Mouse (Mus musculus): ENCODE results near the gene Asb18. TPM values are rescaled to one million over a fixed set of nuclear protein-coding genes. Genes with fewer than 3 reads are reported as not detected.

Asb18 gene
- polyA plus RNA-seq, 1 experiment, result 0.15 TPM

DNA sequence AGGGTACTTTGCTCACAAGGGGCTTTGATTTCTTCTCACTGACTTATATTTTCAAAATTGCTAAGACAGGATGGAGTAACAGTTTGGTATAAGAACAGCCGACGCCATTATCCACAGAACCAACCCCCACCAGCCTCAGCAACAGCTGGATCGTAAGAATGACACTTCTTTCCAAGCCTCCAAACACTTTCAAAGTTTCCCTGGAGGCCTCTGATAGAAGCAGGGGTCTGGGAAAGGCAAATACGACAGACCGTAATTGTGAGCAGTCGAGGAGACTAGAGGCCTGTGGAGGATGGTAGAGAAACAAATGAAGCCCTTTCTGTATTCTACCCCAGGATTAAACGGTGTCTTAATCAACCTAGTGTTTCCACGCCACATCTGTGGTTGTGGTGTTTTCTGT, 42.6 kb downstream of the Asb18 start:
- DNase-seq (ENCODE audit: low spot score), result no peak

DNA sequence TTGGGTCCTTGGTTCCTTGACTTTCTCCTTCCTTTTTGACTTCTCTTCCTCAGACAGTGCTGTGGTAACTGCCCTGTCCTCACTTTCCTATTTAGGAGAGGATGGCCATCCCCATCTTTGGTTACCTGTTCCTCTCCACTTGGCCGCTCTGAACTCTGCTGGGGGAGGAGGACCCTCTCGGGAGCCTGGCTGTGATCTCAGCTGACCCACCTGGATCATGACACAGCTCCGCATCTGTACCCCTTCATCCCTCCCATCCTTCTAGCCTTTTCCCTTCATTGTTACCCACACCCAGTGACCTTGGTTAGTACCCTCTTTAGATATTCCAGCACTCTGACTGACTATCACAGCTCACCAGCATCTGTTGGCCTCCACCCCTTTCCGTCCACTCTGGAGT, 44.8 kb downstream of the Asb18 start:
- no peak for DNase-seq (ENCODE audit: low spot score)

DNA sequence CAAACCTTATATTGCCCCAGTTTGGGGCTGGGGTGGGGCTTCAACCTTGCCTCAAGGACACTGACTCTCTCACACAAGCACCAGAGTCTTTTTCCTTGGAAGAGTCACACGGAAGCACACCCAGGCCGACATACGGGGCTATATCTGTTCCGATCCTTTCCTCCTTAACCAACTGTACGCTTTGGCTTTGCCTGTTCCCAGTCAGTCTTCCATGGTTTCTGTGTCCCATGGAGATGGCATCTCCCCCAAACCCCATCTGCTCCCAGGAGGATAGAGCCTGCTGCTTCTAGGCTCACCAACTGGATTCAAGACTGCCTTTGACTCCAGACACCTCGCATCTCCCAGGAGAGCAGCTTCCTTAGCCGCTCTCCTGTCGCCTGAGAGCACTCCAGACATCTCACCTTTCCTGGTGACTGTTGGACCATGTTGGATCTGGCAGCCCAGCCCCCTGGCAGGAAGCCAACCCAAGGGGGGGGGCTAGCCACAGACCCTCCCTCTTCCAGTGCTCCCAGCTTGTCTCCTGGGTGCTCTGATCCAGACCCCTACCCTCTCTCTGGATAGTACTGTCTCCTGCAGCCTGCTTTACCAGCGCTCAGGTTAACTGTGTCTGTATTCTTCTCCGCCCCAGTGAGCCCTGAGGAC, 45.3 kb downstream of the Asb18 start:
- no peak for DNase-seq (ENCODE audit: low spot score)

DNA sequence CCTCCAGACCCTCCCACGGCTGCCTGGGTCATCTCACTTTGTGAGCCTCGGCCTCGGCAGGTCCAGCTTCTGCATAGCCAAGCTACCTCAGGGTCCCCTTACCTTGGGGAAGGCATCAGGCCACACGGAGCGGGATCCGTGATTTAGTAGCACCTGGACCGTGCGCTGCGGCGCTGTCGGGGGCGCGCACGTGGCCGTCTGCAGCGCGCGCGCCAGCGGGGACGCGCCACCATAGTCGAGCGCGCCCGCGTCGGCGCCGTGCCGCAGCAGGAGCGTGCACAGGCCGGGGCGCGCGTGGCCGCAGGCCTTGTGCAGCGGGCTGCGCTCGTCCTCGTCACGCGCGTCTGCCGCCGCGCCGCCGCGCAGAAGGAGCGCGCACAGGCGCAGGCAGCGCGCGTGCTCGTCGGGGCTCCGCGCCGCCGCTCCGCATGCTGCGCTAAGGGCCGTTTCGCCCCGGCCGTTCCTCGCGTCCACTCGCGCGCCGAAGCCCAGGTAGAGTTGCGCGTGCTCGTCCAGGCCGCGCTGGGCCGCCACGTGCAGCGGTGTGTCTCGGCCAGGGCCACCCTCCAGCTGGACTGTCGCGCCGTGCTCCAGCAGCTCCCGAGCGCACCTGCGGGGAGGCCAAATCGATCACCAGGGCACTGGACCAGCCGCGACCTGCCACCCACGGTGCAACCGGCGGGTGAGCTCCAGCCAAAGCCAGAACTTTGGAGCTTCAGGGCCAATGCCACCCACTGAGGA, 46.2 kb downstream of the Asb18 start:
- no peak for DNase-seq (ENCODE audit: low spot score)

DNA sequence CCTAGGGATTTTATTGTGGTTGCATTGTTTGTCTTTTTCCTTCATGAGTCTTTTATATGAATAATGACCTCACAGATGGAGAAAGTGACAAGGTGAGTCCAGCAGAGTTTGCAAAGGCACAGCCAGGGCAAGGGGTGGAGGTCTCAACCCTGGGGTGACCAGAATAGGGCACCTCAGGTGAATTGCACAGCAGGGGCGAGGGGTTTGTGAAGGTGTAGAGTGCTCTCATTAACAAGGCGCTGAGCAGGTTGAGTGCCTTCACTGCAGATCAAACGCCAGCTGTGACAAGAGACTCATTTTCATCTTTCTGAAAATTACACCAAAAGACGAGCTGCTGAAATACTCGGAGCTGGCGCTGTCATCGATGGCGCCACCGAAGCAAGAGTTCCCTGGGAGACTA, 46.9 kb downstream of the Asb18 start:
- no peak for DNase-seq (ENCODE audit: low spot score)

DNA sequence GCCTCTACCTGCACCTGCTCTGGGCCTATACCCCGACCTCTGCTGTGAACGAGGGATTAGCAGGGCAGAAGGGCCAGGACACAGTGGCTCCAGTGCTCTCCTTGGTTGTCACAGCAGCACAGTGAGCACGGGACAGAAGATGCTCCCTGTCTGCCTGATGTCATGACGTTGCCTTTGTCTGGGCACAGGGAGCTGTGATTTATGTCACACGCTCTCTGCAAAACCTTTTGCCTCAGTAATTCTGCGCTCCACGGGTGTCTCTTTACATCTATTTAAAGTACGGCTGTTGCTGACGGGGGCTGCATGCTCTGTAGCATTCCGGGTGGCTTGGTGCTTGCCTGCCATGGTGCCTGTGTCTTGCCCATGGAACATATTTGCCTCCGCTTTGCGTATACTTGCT, 50.0 kb downstream of the Asb18 start:
- no peak for DNase-seq (ENCODE audit: low spot score)

DNA sequence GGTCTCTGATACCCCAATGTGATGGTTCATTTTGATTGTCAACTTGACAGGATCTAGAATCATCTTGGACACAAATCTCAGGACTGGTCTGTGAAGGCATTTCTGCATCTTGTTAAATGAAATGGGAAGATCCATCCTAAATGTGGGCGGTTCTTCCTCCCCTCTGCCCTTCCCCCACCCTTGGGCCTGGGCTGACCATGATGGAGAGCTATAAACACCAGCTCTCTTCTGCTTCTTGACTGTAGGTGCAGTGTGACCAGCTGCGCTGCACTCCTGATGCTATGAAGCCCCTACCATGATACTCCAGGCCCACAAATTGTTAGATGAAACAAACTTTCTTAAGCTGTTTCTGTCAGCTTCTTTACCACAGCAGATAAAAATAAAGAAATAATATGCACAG, 51.2 kb downstream of the Asb18 start:
- DNase-seq (ENCODE audit: low spot score), result no peak

DNA sequence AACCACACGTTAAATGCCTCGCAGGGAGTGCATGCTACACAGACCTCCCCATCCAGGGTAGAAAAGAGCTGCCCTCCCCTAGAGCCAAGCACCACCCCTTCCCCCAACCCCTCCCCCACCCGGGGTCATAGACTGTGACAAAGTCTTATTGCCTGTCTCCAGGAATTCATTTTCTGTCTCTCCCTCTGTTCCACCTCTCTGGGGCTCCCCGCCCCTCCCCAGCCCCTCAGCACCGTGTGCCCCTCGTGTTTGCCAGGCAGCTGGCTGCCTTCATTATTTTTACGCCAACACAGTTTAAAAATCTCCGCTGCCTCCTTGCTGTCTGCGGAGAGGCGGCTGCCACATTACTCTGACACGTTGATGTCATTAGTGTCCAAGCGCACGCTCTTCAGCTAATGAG, 52.4 kb downstream of the Asb18 start:
- DNase-seq (ENCODE audit: low spot score), result no peak

DNA sequence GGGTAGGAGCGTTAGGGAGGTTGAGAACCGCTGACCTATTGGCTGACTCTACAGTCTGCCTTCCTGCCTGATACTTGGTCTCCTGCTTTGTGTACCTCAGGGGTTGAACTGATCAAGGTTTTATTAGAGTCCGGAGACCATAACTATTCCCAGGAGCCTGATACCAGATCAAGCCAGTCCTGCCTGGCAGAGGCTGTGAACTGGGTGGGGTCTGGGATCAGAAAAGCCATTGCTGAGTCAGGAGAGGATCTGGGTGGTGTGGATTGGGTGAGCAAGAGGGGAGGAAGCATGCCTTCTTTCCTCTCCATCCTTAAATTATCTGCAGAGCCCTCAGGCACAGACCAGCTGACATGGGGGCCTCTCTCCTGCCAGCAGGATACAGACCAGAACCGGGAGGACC, 55.1 kb downstream of the Asb18 start:
- DNase-seq (ENCODE audit: low spot score), result no peak

DNA sequence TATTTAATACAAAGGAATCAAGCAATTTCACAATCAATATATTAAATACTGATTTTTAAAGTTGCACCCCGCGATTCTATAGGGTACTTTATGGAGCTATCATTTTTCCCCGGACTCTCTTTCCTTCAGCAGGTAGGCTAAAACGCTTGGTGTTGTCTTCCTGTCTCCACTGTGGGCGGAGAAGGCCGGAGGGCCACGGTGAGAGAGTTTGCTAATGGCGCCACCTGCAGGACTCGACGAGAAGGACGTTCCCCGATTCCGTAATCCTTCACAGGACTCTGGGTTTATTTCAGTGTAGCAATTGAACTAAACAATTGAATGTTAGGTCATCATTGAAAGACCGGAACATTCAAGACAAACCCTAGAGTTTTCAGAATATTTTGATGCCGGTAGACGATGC, 71.3 kb downstream of the Asb18 start:
- no peak for DNase-seq (ENCODE audit: low spot score)

DNA sequence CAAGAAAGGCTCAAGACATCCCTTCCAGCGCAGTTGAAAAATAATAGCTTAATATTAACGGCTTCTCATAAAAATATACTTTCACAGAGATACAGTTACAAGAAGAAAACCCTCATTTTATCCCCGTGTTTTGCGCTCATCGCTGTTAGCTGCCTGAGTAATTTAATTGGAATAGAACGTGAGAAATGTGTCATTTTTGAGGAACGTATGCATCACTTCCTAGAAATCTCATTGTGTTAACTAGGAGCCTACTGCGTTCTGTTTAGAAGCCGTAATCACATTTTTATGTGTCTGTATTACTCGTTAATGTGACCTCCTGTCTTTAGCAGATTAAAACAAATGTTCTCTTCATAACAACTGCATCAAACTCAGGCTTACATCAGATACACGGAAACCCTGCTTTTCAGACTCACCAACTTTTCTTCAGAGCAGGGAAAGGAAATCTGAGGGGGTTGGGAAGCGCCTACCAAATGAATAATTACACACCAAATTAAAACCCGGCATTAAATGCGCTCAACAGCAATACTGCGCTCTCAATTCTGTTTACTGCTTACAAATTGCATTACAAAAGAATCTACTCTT, 72.0 kb downstream of the Asb18 start:
- no peak for DNase-seq (ENCODE audit: low spot score)

DNA sequence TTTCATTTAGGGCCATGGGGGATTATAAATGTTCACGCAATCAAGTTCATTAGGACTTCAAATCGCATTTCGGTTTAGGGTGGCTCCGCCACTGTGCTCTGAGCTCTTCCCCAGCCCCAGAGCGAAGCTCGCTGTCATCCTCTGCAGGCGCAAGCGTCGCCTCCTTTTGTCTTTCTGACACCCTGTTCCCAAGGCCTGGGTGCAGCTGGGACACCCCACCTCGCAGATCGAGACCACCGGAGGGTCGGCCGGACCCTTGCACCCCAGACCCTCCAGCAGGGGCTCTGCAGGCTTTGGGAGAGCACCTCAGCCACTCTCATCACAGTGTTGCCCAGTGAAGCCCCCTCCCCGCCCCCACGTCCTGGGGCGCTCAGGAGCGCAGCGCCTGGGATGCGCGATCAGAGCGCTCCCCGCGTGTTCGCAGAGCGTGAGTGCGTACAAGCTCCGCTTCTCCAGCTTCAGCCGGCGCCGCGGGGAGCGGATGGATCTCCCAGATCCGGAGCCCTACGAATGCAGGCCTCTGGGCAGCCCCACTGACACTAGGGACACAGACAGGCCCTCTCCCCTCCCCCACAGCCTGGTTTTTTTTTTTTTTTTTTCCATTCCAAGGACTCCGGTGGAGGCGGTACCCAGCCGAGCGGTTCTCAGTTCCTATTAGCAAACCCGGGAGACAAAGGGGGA, 72.6 kb downstream of the Asb18 start:
- DNase-seq (ENCODE audit: low spot score), result no peak

DNA sequence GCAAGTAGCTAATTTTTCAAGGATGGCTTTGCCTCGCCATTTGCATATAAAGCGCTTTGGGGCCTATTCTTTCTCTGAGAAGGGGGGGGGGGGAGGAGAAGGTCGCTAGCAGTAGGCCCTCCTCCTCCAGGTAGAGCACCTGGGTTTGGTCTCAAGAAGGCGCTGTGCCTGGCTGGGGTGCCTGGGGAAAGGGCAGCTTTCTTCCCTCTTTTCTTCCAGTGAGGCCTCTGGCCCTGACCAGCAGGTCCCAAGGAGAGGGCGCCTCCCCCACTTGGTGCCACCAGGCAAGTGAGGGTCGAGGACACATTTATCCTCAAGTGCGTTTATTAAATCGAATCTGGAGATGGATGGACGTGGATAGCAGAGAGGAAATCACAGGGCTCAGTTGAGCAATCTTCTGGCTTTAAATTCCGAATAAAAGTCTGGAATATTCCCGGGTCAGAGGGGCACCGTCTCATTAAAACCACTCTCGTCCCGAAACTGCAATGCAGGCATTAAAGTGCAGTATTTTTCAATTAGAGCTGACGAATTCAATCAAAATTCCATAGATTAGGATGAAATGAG, 73.4 kb downstream of the Asb18 start:
- no peak for DNase-seq (ENCODE audit: low spot score)

DNA sequence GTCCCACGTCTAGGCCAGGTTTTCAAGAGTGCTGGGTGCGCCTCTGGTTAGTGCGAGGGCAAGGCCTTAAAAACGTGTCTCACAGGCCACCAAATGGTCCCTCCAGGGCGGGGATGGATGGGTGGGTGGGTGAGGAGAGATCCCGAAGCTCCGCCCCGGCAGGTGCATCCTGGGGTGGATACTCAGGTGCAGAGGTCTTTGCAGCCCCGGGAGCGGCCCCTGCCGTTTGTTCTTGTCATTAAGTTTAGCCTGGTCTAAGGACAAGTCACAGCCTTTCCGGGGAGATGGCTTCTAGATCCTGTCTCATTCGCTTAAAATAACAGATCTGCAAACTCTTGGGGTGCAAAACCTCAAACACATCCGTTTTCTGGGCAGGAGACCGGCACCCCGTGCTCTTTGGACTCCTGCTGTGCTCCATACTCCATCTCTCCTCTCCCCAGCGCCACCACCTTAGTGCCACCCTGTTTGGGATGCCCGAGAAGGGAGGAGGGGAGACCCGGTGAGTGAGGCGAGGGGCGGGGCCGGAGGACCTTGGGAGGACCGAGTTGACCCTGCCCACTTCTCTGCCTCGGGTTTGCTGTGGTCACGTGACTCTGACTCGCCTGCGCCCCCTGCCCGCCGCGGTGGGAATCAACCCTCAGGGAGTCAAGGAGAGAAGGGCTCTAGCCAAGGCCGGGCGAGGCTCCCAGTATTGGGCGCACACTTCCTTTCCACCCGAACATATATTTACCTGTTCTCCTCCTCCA, 74.3 kb downstream of the Asb18 start:
- peak; percentile 63 for DNase-seq (ENCODE audit: low spot score)

DNA sequence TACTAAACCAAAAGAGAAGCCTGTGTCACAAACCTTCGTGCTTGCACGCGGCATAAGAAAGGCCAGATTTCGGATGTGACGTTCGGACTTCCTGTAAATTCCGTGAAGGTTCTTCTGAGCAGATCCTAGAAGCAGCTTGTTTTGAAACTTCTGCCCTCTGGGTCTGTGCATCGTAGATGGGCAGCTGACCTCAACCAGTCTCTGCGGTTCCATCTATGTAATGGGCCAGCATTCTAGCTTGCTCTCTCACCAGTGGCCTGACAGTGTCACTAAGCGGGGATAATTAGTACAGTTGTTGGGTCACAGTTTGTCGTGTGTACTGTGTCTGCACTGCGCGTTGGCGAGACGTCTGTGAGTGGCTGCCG, 74.9 kb downstream of the Asb18 start:
- DNase-seq (ENCODE audit: low spot score), result no peak

DNA sequence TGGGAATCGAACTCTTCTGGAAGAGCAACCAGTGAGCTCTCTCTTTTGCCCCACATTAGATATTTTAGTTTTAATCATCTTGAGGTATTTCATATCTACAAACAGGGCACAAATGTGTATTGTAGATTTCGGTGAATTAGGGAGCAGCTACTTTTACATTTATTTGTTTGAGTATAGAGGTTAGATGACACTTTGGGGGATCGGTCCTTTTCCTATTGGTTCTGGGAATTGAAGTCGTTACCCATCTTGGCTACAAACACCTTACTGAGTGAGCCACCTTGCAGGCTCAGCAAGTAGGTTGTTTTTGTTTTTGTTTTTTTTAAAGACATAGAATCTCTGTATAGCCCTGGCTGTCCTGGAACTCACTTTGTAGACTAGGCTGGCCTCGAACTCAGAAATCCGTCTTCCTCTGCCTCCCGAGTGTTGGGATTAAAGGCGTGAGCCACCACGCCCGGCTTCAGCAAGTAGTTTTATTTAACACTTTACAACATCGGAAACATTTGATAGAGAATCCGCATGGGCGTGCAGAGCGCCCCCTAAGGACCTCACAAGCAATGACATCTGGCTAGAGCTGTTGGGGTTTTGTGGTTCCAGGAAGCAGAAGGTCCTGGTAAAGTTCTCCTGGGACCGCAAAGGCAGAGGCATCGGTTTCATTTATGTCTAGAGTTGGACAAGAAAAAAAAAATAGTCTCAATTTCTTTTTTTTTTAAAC, 75.4 kb downstream of the Asb18 start:
- DNase-seq (ENCODE audit: low spot score), result no peak

DNA sequence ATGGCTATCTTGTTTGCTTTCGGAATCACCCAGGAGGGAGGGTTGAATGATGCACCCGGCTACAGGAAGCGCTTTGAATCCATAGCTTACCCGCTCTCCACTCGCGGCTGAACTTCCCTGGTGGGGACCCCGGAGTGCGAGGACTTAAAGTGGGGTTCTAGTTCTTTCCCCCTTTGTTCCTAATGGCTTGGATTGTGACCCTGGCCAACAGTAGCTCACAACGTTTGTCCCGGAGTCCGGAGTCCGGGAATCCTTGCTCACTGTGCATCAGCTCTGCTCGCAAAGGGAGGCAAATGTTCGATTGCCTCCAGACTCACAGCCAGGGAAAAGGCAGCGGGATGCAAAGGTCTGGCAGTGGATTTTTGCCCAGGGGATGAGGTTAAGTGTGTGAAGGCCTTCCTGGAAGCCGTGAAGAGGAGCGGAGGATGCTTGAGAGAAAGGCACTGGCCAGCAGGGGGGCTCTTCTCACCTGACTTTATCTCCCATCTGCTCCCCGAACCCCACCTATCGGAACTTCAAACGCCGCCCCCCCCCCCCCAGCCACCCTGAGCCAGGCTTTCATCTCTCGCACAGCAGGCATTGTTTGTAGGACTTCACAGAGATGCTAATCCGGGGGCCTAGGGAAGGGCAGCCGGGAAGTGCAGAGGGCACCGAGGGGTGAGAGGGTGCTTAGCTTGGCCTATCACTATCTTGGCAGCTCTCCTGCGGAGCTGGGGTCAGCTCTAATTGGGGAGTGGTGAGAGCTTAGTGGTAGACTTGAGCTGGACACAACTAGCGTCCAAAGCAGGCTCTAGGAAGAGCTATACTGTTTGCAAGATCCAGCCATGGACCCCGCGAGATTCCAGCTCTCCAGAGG, 78.7 kb downstream of the Asb18 start:
- no peak for DNase-seq (ENCODE audit: low spot score)

DNA sequence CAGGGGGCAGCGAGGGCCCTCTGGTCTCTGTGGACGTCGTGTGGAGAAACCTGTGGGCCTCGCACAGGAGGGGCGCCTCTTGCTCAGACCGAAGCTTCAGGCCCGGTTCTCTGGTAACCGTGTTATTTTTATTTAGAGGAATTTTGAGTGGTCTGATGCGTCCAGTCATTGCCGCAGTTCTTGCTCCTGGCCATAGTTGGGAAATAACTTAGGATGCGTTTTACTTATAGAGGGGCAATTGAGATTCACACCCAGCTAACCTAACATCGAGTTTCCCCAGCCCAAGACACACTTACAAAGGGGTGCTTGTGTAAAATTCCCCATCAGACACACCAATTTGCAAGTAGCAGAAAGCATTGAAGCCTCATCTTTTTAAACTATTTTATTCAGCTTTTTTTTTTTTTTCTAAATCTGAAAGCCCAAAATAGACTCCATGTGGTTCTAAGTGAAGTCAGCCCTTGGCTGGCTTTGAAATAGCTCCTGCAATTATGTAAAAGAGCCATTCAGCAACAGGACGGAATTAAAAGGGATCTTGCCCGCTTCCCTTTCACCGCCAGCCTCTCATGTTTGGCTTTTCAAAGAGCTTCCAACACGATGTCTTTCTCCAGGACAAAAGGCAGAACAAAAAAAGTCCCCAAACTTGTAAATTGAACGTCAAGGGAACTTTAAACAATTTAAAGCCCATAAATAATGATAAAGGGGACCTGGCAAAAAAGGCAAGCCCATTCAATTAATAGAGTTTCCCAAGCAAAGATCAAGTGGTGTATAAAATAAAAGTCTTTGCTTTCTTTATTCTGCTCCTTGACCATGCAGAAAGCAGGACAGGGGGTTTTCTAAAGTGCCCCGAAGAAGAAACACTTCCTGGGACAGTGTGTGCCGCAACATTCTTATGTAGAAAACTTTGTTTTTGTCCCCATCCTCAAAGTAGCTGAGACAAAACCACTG, 79.9 kb downstream of the Asb18 start:
- DNase-seq (ENCODE audit: low spot score), result no peak

DNA sequence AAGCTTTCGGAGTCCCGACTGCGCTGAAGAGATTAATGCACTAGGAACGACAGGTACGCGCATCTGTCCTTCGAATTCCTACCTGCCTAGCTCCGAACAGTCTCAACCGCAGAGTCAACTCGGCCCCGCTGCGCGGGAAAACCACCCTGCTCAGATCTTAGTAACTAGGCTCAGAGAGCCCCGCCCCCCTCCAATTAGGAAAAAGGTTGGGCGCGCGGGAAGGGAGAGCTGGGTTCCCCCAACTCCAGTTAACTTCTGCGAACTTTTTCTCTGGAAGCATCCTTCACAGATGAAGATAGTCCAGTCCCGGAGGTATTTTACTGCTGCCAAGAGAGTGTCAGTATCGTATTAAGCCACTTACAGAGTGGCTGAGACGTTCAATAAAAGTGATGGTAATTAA, 80.7 kb downstream of the Asb18 start:
- DNase-seq (ENCODE audit: low spot score), result no peak

All from urinary bladder, adult 2 months (tissue).